Mouse (Mus musculus) cerebellum, postnatal 10 days (tissue): Measurements from ENCODE around the gene Tpr.
A peak's percentile ranks its signal among the peaks of the same experiment; 100 is the strongest.

Source experiments
- DNase-seq, 2 experiments: peaks; one replicate each; pipeline ENCODE4 v3.0.0; 2021; ENCODE audit warnings: mixed read lengths in 2 of 2

Tpr gene

GRCm38 (mm10) chr1:150392638-150393487, at the start of gene Tpr, which contains the start of gene Odr4:
Gene Tpr, plus strand, starts transcription at chr1:150392838.
Gene Odr4, minus strand, starts transcription at chr1:150393080.
- DNase-seq: peak; percentile 99 to 100

GRCm38 (mm10) chr1:150360864-150361263, 31.8 kb upstream of the Tpr start:
- no peak for DNase-seq

GRCm38 (mm10) chr1:150372895-150373294, 19.7 kb upstream of the Tpr start:
- no peak for DNase-seq

GRCm38 (mm10) chr1:150374247-150374646, 18.4 kb upstream of the Tpr start:
- DNase-seq: no peak

GRCm38 (mm10) chr1:150384138-150384537, 8.5 kb upstream of the Tpr start:
- no peak for DNase-seq

GRCm38 (mm10) chr1:150387572-150387971, 5.1 kb upstream of the Tpr start:
- no peak for DNase-seq

- no peak for DNase-seq
Measured at GRCm38 (mm10) chr1:150389390-150390129, 3.1 kb upstream of the Tpr start.

GRCm38 (mm10) chr1:150391931-150392637, 554 bp upstream of the Tpr start:
- peak in 1 of 2 experiments; percentile 21 for DNase-seq

- DNase-seq: no peak
Measured at GRCm38 (mm10) chr1:150393488-150393852, 832 bp downstream of the Tpr start.

GRCm38 (mm10) chr1:150396001-150396400, 3.4 kb downstream of the Tpr start:
- no peak for DNase-seq

GRCm38 (mm10) chr1:150403914-150404313, 11.3 kb downstream of the Tpr start:
- no peak for DNase-seq

- no peak for DNase-seq
Measured at GRCm38 (mm10) chr1:150404555-150404954, 11.9 kb downstream of the Tpr start.

GRCm38 (mm10) chr1:150407285-150407684, 14.6 kb downstream of the Tpr start:
- no peak for DNase-seq

- DNase-seq: no peak
Measured at GRCm38 (mm10) chr1:150409996-150410395, 17.4 kb downstream of the Tpr start.

GRCm38 (mm10) chr1:150416006-150416405, 23.4 kb downstream of the Tpr start:
- no peak for DNase-seq

GRCm38 (mm10) chr1:150418426-150418825, 25.8 kb downstream of the Tpr start:
- DNase-seq: no peak

GRCm38 (mm10) chr1:150425665-150426064, 33.0 kb downstream of the Tpr start:
- DNase-seq: no peak

GRCm38 (mm10) chr1:150426216-150426615, 33.6 kb downstream of the Tpr start:
- no peak for DNase-seq

- DNase-seq: no peak
Measured at GRCm38 (mm10) chr1:150438641-150439040, 46.0 kb downstream of the Tpr start.

- DNase-seq: no peak
Measured at GRCm38 (mm10) chr1:150441731-150442130, 49.1 kb downstream of the Tpr start.

GRCm38 (mm10) chr1:150458977-150459376, 66.3 kb downstream of the Tpr start:
- DNase-seq: no peak

GRCm38 (mm10) chr1:150459599-150459998, 67.0 kb downstream of the Tpr start:
- no peak for DNase-seq

- DNase-seq: no peak
Measured at GRCm38 (mm10) chr1:150460595-150460994, 68.0 kb downstream of the Tpr start.
